Mouse (Mus musculus): ENCODE measurements at regions not wholly inside any gene's neighbourhood (a gene's known extent, or its start where the extent isn't known, plus 50 kb on each side); places are given as distances from the start of the nearest gene placed in this dataset.

DNA sequence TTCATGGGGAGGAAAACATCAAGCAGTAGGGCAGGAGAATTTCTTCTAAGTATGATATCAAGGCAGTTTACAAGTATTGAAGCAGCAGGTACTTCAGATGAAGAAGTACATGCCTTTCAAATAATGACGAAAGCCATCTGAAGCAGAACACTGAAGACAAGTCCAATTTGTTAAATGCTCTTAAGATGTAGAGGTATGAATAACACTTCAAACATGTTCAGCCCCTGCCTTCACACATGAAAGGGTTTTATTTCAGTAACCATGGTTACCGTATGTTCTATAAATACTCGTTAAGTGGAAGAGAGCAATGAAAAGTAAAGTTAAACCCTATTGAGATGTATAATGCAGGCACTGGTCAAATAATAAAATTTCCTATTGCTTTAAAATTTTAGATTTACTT lies 101.8 kb downstream of the Mospd2 start:
- Histone ChIP-seq H3K4me1 (ENCODE audit: control insufficient read depth in 1 of 2, insufficient read depth in 2 of 2, low read length in 2 of 2) (no peaks in the 10 kb centered on the region), H3K27me3 (ENCODE audit: control insufficient read depth in 1 of 2, insufficient read depth in 2 of 2, low read length in 2 of 2) (no peaks in the 10 kb centered on the region), H3K36me3 (ENCODE audit: control insufficient read depth in 1 of 2, insufficient read depth in 2 of 2, low read length in 2 of 2) (no peaks in the 10 kb centered on the region), H3K27ac (ENCODE audit: control insufficient read depth, low read depth, low read length) (no peak overlapping the region), H3K9me3 (replicated peaks; ENCODE audit: insufficient read depth, low read length) (no peaks in the 10 kb centered on the region), H3K4me3 (ENCODE audit: control insufficient read depth in 1 of 2, insufficient read depth in 1 of 2, low read depth in 2 of 2, low read length in 2 of 2) (no peak overlapping the region), H3K9ac (ENCODE audit: control insufficient read depth, low read depth, low read length, poor library complexity, severe bottlenecking) (no peak overlapping the region), H3K79me2 (ENCODE audit: control insufficient read depth, insufficient read depth, low read length, poor library complexity) (no peaks in the 10 kb centered on the region)
- TF ChIP-seq NELFE (IDR thresholded peaks at IDR 0.05; ENCODE audit: low read depth, low read length) (no peak), BHLHE40 (IDR thresholded peaks at IDR 0.05; ENCODE audit: borderline replicate concordance, low read depth, low read length) (no peak), ETS1 (IDR thresholded peaks at IDR 0.05; ENCODE audit: low read depth, low read length) (no peak), GATA1 (IDR thresholded peaks at IDR 0.05; ENCODE audit: low read depth, low read length) (no peak), KAT2A (conservative IDR thresholded peaks at IDR 0.05; ENCODE audit: low read depth, low read length) (no peak), SIN3A (IDR thresholded peaks at IDR 0.05; ENCODE audit: low read length) (no peak), NRF1 (IDR thresholded peaks at IDR 0.05; ENCODE audit: insufficient read depth, low read depth, low read length, poor library complexity, severe bottlenecking) (no peak)
- no peak for DNase-seq (ENCODE audit: low read depth, low spot score)

GRCm38 (mm10) chrX:164840393-164840792 lies 139.8 kb downstream of the Mospd2 start:
- no peak for DNase-seq (ENCODE audit: low read depth, low spot score)
- no peak overlapping the region for H3K27ac ChIP-seq (ENCODE audit: control insufficient read depth, low read depth, low read length)
- H3K27me3 ChIP-seq (ENCODE audit: control insufficient read depth in 1 of 2, insufficient read depth in 2 of 2, low read length in 2 of 2): no peaks in the 10 kb centered on the region
- no peaks in the 10 kb centered on the region for H3K36me3 ChIP-seq (ENCODE audit: control insufficient read depth in 1 of 2, insufficient read depth in 2 of 2, low read length in 2 of 2)
- no peak overlapping the region for H3K4me3 ChIP-seq (ENCODE audit: control insufficient read depth in 1 of 2, insufficient read depth in 1 of 2, low read depth in 2 of 2, low read length in 2 of 2)
- no peak overlapping the region for H3K9ac ChIP-seq (ENCODE audit: control insufficient read depth, low read depth, low read length, poor library complexity, severe bottlenecking)
- no peaks in the 10 kb centered on the region for H3K4me1 ChIP-seq (ENCODE audit: control insufficient read depth in 1 of 2, insufficient read depth in 2 of 2, low read length in 2 of 2)
- no peaks in the 10 kb centered on the region for H3K79me2 ChIP-seq (ENCODE audit: control insufficient read depth, insufficient read depth, low read length, poor library complexity)
- TF ChIP-seq ZMIZ1 (IDR thresholded peaks at IDR 0.05; ENCODE audit: low read depth, low read length) (no peak), UBTF (IDR thresholded peaks at IDR 0.05; ENCODE audit: borderline replicate concordance, insufficient read depth, low read depth, low read length) (no peak), GABPA (IDR thresholded peaks at IDR 0.05; ENCODE audit: low read depth, low read length) (no peak), USF2 (IDR thresholded peaks at IDR 0.05; ENCODE audit: borderline replicate concordance in 1 of 2, insufficient read depth in 1 of 2, low read depth in 1 of 2, low read length in 2 of 2) (no peak), MAFK (IDR thresholded peaks at IDR 0.05; ENCODE audit: borderline replicate concordance, low read depth, low read length) (no peak), ZC3H11A (IDR thresholded peaks at IDR 0.05; ENCODE audit: low read depth, low read length) (no peak), EP300 (IDR thresholded peaks at IDR 0.05; ENCODE audit: low read depth in 1 of 2, low read length in 2 of 2) (no peak), MXI1 (IDR thresholded peaks at IDR 0.05; ENCODE audit: low read depth, low read length) (no peak), SIN3A (IDR thresholded peaks at IDR 0.05; ENCODE audit: low read length) (no peak), JUND (IDR thresholded peaks at IDR 0.05; ENCODE audit: low read depth, low read length) (no peak), POLR2AphosphoS2 (IDR thresholded peaks at IDR 0.05; ENCODE audit: low read length) (no peak), TCF12 (IDR thresholded peaks at IDR 0.05; ENCODE audit: low read depth, low read length) (no peak), MYB (IDR thresholded peaks at IDR 0.05; ENCODE audit: low read depth, low read length) (no peak), TAL1 (IDR thresholded peaks at IDR 0.05; ENCODE audit: low read length) (no peak), RCOR1 (IDR thresholded peaks at IDR 0.05; ENCODE audit: low read depth, low read length) (no peak), NELFE (IDR thresholded peaks at IDR 0.05; ENCODE audit: low read depth, low read length) (no peak), BHLHE40 (IDR thresholded peaks at IDR 0.05; ENCODE audit: borderline replicate concordance, low read depth, low read length) (no peak)
- no peaks in the 10 kb centered on the region for H3K9me3 ChIP-seq (replicated peaks; ENCODE audit: insufficient read depth, low read length)
